Mouse (Mus musculus) spleen, adult 2 months (tissue): Measurements from ENCODE around the gene Nudt14.

Experiments used
- CTCF ChIP-seq: fragments of 200-500 bp; IDR thresholded peaks from 2 replicates; pipeline ENCODE4 v1.5.1; 2011; ENCODE audit warnings: mild to moderate bottlenecking, inconsistent platforms; ENCODE audit not compliant: insufficient read depth, insufficient read length, insufficient replicate concordance; ENCODE audit errors: extremely low read depth
- POLR2A ChIP-seq: fragments of 200-500 bp; IDR thresholded peaks from 2 replicates; pipeline ENCODE4 v1.6.1; 2011; ENCODE audit warnings: low read depth, low read length, inconsistent platforms

DNA sequence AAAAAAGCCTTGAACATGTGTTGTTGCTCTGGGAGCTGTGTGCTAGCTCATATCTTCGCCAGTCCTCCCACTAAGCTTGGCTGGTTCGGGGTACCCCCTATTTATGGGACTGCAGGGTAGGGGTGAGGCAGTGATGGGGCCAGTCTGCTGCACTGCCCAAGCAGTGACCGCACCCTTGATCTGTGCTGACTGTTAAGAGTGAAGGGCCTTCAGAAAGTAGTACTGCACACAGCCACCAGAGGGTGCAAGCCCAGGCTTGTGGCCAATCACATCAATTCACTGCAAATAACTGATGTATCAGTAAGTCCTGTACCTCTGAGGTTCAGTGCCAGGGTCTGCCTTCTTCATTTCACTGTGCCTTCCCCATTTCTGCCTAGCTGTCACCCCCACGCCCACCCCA, 13.9 kb upstream of the Nudt14 start:
- TF ChIP-seq CTCF (peak; percentile 73; the same call in 1 of the 2 replicates), POLR2A (no peak)
